Mouse (Mus musculus): Measurements from ENCODE around the gene Gm20388.

DNA sequence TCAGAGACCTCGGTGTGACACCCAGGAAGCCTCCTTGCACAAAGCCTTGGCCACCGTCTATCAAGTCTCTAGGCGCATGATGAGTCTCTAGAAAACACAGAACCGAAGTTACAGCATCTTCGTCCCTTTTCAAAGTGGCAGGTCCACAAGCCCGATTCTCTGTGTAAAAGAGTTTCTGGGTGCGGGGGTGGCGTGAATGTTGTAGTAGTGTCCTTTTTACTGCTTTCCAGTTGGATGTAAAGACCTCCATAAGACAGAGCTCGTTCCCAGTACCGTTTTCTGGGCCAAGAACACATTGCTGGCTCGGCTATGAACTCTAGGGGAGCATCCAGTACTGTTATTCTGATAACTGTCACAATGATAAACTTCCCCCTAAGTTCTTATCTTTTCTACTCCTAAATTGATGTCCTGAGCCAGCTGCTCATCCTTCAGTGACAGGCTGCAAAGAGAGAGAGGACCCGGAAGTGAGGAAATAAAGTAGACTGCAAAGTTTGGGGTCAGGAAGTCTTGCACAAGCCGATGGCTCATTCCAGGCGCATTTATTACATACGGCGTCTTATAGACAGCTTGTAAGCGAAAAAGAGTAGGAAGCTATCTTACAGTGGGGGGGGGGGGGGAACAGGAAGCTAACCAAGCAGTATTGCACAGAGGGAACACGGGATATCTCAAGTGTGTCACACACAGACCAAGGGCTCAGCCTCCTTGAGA is 1614.6 kb downstream of the Gm20388 start:
- TF ChIP-seq CTCF (IDR thresholded peaks at IDR 0.05; ENCODE audit: low read depth) (no peak), EP300 (optimal IDR thresholded peaks at IDR 0.05) (no peak)
